Mouse (Mus musculus) frontal cortex, postnatal 25 days (tissue): ENCODE measurements around the gene Ank3.

Experiments used
- DNase-seq, 2 experiments: peaks; one replicate each; pipeline ENCODE4 v3.0.0; 2022; ENCODE audit warnings: low spot score in 2 of 2

Gene Ank3

GRCm38 (mm10) chr10:69535123-69535930 is 136.8 kb downstream of the Ank3 start:
- DNase-seq: peak in 1 of 2 experiments; percentile 26

DNA sequence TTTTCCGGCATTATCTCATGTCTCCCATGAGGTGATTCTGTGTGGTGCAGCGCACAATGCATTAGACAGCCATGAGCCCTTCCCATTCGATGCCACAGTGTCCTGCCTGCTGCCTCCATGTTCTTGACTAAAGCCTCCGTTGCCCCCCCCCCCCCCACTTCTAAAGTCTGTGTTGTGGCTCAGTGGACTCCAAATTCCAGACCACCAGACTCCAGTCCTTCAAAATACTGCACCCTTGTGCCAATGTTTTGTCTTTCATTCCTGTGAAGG is 137.3 kb downstream of the Ank3 start:
- DNase-seq: no peak

- no peak for DNase-seq
These were observed 138.0 kb downstream of the Ank3 start for GRCm38 (mm10) chr10:69536372-69537075.

DNA sequence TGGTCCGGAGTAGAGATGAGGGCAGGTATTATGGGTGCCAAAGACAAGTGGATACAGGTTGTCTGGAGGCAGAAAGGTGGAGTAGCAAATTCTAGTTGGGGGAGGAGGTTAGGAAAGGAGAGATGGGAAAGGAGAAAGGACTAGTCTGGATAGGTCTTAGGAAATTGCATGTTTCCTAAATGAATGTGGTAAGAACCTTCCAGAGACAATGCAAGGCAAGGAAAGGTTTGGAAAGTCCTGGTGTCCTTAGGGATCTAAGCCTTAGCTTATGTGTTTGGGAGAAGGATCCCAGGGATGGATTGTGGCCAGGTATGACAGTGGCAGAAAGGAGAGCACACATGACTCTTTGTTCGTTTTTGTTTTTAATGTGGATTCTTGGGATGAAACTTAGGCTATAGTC is 139.7 kb downstream of the Ank3 start:
- DNase-seq: no peak

DNA sequence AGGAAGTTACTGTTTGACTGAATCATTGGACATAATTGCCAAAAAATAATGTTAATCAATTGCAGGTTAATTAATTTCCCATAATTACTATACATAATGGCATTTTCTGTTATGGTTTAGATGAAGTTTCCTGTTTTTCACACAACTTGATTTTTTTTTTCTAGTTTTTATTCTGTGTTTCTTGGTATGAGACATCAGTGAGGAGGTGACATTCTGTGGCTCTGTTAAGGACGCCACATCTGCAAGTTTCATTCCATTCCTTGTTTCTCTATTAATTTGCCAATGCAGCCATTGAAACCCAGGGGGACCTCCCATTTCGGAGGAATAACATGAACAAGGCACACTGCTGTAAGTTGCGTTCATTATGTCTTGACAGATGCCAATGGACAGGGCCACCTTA is 143.9 kb downstream of the Ank3 start:
- no peak for DNase-seq

- no peak for DNase-seq
These were observed 145.5 kb downstream of the Ank3 start for GRCm38 (mm10) chr10:69543876-69544620.

- no peak for DNase-seq
These were observed 146.1 kb downstream of the Ank3 start for GRCm38 (mm10) chr10:69544653-69545052.

GRCm38 (mm10) chr10:69545936-69546335 is 147.4 kb downstream of the Ank3 start:
- DNase-seq: no peak

GRCm38 (mm10) chr10:69546643-69547042 is 148.1 kb downstream of the Ank3 start:
- DNase-seq: no peak

GRCm38 (mm10) chr10:69548771-69549170 is 150.2 kb downstream of the Ank3 start:
- no peak for DNase-seq

- DNase-seq: no peak
These were observed 150.6 kb downstream of the Ank3 start for GRCm38 (mm10) chr10:69549221-69549620.

DNA sequence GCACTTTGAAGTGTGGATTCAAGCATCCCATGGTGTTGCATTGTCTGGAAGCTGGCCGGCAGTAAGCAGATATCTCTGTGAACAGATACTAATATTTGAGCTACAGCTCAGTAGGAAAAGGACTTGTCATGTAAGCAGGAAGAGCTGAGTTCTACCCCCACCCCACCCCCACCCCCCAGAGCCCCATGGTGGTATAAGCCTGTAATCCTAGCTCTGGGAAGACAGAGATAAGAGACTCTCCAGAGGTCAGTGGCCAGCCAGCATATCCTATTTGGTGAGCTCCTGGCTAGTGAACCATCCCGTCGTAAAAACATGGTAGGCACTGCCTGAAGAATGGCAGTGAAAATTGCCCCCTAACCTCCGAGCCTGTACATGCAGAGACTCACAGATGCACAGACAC is 152.3 kb downstream of the Ank3 start:
- no peak for DNase-seq

DNA sequence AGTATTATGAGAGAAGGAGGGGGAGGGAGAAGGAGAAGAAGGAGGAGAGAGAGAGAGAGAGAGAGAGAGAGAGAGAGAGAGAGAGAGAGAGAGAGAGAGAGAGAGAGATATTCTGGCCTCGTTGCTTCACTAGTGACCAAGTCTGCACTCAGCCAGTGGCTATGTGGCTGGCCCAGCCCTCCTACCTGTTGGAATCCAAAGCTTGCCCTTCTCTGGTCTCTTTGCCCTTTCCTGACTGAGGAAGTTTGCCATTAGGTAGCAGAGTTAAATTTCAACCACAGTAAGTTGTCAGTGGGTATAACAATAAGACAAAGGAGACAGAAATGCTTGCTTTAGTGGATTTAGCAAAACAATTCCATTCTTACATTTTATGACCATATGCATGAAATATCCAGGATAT is 154.5 kb downstream of the Ank3 start:
- no peak for DNase-seq

DNA sequence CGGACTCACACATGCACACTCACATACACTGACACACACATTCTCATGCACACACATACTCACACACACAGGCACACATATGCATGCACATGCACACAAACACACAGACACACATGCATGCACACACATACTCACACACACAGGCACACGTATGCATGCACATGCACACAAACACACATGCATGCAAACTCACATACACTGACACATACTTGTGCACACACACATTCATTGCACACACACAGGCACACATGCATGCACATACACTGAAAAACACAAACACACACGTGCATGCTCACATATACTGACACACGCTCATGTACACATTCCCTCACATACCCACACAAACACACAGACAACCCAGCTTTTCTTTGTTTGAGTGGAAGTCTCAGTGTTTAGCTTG is 157.0 kb downstream of the Ank3 start:
- DNase-seq: no peak

DNA sequence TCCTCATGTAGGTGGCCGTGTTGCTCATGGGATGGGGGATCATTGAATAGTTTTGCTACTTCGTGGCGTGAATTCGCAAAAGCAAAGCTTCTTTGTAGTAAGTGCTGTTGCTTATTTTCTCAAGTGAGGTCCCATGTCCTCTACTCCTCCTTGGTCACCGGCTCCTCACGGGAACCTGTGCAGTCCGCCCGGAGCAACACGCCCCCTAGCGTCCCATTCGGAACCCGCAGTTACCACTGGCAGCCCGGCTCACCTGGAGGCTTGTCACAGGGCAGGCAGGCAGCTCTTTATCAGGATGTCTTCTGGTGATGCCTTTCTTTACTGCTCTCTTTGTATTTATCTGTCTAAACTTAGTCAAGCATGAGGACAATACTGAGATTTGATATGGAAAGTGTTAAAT is 157.7 kb downstream of the Ank3 start:
- peak in 1 of 2 experiments; percentile 47 for DNase-seq

DNA sequence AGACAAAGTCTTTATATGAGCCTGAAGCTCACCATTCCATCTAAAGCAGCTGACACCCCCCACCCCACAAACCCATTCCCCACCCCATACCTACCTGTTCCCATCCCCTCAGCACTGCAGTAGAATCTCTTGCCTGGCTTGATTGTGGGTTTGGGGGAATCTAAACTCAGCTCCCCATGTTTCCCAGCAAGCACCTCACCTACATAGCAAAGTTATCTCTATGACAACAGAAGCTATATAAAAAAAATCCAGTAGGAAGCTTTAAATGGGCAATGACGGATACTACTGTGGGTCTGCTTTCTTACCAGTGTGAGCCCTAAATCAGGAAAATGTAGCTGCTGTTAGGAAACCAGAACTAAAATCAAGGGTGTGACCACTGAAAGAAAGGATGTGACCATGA is 161.7 kb downstream of the Ank3 start:
- no peak for DNase-seq

DNA sequence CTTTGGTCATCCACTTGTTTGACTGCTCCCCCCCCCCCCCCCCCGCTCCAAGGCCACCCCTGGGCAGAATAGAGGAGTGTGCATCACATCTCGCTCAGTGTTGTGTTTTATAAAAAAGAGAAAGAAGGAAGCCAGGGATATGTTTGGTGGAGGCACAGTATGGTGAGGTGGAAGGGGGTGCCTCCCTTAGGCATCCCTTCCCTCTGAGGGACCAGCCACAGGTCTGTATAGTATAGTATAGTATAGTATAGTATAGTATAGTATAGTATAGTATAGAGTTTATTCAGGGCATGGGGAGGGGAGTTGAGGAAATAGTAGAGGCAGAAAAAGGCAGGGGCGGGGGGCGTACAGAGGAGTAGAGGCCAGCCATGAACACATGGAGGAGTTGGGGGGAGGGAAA is 164.4 kb downstream of the Ank3 start:
- DNase-seq: no peak

- no peak for DNase-seq
These were observed 166.5 kb downstream of the Ank3 start for GRCm38 (mm10) chr10:69565052-69565451.

GRCm38 (mm10) chr10:69568976-69569375 is 170.4 kb downstream of the Ank3 start:
- DNase-seq: no peak

DNA sequence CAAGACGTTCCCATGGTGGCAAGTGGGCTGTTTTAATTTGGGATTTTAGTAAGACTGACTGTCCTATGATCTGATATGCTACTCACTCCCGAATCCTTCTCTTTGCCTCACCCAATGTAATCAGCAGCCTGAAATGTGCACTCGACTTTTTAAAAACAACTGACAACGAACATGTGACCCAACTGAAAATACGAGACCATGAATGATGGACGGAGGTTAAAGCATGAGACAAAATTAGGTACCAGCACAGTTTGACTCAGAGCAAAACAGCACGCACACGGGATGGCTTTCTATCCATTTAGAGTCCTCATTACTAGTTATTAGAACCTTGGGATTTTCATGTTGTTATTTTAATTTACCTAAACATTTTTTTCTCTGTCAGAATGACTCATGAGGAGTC is 171.2 kb downstream of the Ank3 start:
- DNase-seq: no peak

GRCm38 (mm10) chr10:69570466-69571288 is 172.1 kb downstream of the Ank3 start:
- no peak for DNase-seq

DNA sequence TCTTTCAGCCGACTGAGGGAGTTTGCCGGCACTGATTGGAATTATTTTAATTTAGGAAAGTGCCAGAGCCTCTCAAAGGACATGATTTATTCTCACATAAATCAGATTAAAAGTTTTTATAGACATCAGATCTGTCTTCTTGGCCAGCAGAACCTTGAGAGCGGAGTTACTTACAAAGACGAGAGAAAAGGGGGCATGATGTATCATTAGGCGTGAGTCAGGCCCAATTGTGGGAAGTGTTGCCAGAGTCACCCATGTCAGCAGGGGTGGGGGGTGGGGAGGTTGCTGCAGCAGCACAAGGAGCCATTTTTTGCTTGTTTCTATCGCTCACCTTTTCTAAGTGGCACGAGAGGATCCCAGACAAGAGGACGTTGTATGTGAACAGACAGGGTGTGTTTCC is 172.8 kb downstream of the Ank3 start:
- no peak for DNase-seq
